Mouse (Mus musculus) thymus, postnatal 36 days (tissue): ENCODE results near the gene Cks1b.

Source experiments
- DNase-seq, 2 experiments: peaks; one replicate each; pipeline ENCODE4 v3.0.0; 2022; ENCODE audit warnings: mixed read lengths in 2 of 2

Gene Cks1b

GRCm38 (mm10) chr3:89425141-89425525 is 7.0 kb upstream of the Cks1b start:
- DNase-seq, result no peak

GRCm38 (mm10) chr3:89424416-89425140 is 6.4 kb upstream of the Cks1b start:
- DNase-seq, result no peak

- DNase-seq, result no peak
Observed at GRCm38 (mm10) chr3:89422556-89423205, 4.5 kb upstream of the Cks1b start.

GRCm38 (mm10) chr3:89421810-89422473 is 3.8 kb upstream of the Cks1b start:
- no peak for DNase-seq

GRCm38 (mm10) chr3:89421002-89421774 is 3.0 kb upstream of the Cks1b start:
- no peak for DNase-seq

- no peak for DNase-seq
Observed at GRCm38 (mm10) chr3:89420421-89420820, 2.2 kb upstream of the Cks1b start.

- DNase-seq, result no peak
Observed at GRCm38 (mm10) chr3:89419981-89420380, 1.8 kb upstream of the Cks1b start.

GRCm38 (mm10) chr3:89419571-89419970 is 1.4 kb upstream of the Cks1b start:
- DNase-seq, result no peak

- no peak for DNase-seq
Observed at GRCm38 (mm10) chr3:89418861-89419250, 673 bp upstream of the Cks1b start.

GRCm38 (mm10) chr3:89417840-89418169 is 378 bp downstream of the Cks1b start:
- DNase-seq, result no peak

GRCm38 (mm10) chr3:89417131-89417530 is 1.1 kb downstream of the Cks1b start:
- DNase-seq, result no peak

- no peak for DNase-seq
Observed at GRCm38 (mm10) chr3:89416158-89416557, 2.0 kb downstream of the Cks1b start.

- DNase-seq, result peak; percentile 96 to 98
Observed at GRCm38 (mm10) chr3:89411490-89412393, 6.4 kb downstream of the Cks1b start, which contains the start of gene Flad1. Gene Flad1 (minus strand): TSS chr3:89411870.

- no peak for DNase-seq
Observed at GRCm38 (mm10) chr3:89410864-89411263, 7.3 kb downstream of the Cks1b start.

- no peak for DNase-seq
Observed at GRCm38 (mm10) chr3:89409701-89410100, 8.5 kb downstream of the Cks1b start.

- no peak for DNase-seq
Observed at GRCm38 (mm10) chr3:89408448-89408847, 9.7 kb downstream of the Cks1b start.

- no peak for DNase-seq
Observed at GRCm38 (mm10) chr3:89406887-89407286, 11.3 kb downstream of the Cks1b start.

GRCm38 (mm10) chr3:89402693-89403092 is 15.5 kb downstream of the Cks1b start, which contains the start of gene Lenep:
Gene Lenep (minus strand): TSS chr3:89402793.
- DNase-seq, result no peak

- DNase-seq, result no peak
Observed at GRCm38 (mm10) chr3:89401329-89401728, 16.9 kb downstream of the Cks1b start.

- DNase-seq, result no peak
Observed at GRCm38 (mm10) chr3:89396654-89397005, 21.6 kb downstream of the Cks1b start.

GRCm38 (mm10) chr3:89395806-89396653 is 22.2 kb downstream of the Cks1b start:
- DNase-seq, result peak; percentile 76 to 88
